Mouse (Mus musculus) limb, embryonic 12.5 days (tissue): ENCODE data around the gene Sephs2. TPM values are rescaled to one million over a fixed set of nuclear protein-coding genes. Genes with fewer than 3 reads are reported as not detected.
"Not testable (repeated sequence)": the region's sequence is repeated elsewhere in the genome, so short reads cannot be mapped to it uniquely, and the experiment has no call there.

Experiments
- ATAC-seq: fragments of 200-750 bp; cut with Nextera tagmentation; 2 replicates; pipeline ENCODE4 v1.8.0; 2017; ENCODE audit warnings: low read depth, moderate TSS enrichment; ENCODE audit not compliant: insufficient number of reproducible peaks, insufficient read depth, low FRiP score, low TSS enrichment
- H3K27ac ChIP-seq: fragments of 300-500 bp; sonication (generic); 2 replicates; pipeline ENCODE4 v1.5.1; 2016; ENCODE audit warnings: mild to moderate bottlenecking, moderate library complexity
- H3K27me3 ChIP-seq: fragments of 300-500 bp; sonication (generic); 2 replicates; pipeline ENCODE4 v1.6.1; 2016; ENCODE audit warnings: mild to moderate bottlenecking, moderate library complexity
- H3K36me3 ChIP-seq: fragments of 300-500 bp; sonication (generic); 2 replicates; pipeline ENCODE4 v1.6.1; 2016; ENCODE audit warnings: mild to moderate bottlenecking, moderate library complexity
- H3K4me1 ChIP-seq: fragments of 300-500 bp; sonication (generic); replicated peaks from 2 replicates; pipeline ENCODE4 v1.6.1; 2016
- H3K4me2 ChIP-seq: fragments of 300-500 bp; sonication (generic); 2 replicates; pipeline ENCODE4 v1.6.1; 2016; ENCODE audit warnings: mild to moderate bottlenecking, moderate library complexity
- H3K4me3 ChIP-seq: fragments of 300-500 bp; sonication (generic); replicated peaks from 2 replicates; pipeline ENCODE4 v1.5.1; 2016; ENCODE audit warnings: mild to moderate bottlenecking
- H3K9ac ChIP-seq: fragments of 300-500 bp; sonication (generic); replicated peaks from 2 replicates; pipeline ENCODE4 v1.6.1; 2016; ENCODE audit warnings: mild to moderate bottlenecking, moderate library complexity
- H3K9me3 ChIP-seq: fragments of 300-500 bp; sonication (generic); 2 replicates; pipeline ENCODE4 v1.6.1; 2016; ENCODE audit warnings: mild to moderate bottlenecking, moderate library complexity
- WGBS: fragments of 180-500 bp; shearing (Covaris S2); methylation state at CpG from one replicate; pipeline ENCODE4 v1.1.7; 2016; 5-methylcytosine and 5-hydroxymethylcytosine counted together
- polyA plus RNA-seq: library from polyadenylated mRNA; unstranded; fragments of >200 nt; fragmentation: Nextera tagmentation; extraction: Ambion mirVana; gene quantifications from 2 replicates; pipeline ENCODE4 v1.2.1, GENCODE M21; 2016

Gene Sephs2
- polyA plus RNA-seq, 1 experiment from 2014 or later: 92.3 TPM

- H3K4me1 ChIP-seq: peaks cover 8% of the 10 kb centered on the region
- WGBS: 80% methylated on average over 6 of the region's 6 CpGs
- H3K9ac ChIP-seq: peak overlapping the region; percentile 77; the same call in 1 of the 2 replicates
- no peaks in the 10 kb centered on the region for H3K27me3 ChIP-seq
- ATAC-seq: no peak
- no peaks in the 10 kb centered on the region for H3K9me3 ChIP-seq
- peak overlapping the region; percentile 51 for H3K4me3 ChIP-seq
- H3K36me3 ChIP-seq: peaks cover 48% of the 10 kb centered on the region
- H3K4me2 ChIP-seq: peak overlapping the region; percentile 87
- peak overlapping the region; percentile 92 for H3K27ac ChIP-seq
Measured at GRCm38 (mm10) chr7:127253341-127253740, 20.5 kb downstream of the Sephs2 start.

DNA sequence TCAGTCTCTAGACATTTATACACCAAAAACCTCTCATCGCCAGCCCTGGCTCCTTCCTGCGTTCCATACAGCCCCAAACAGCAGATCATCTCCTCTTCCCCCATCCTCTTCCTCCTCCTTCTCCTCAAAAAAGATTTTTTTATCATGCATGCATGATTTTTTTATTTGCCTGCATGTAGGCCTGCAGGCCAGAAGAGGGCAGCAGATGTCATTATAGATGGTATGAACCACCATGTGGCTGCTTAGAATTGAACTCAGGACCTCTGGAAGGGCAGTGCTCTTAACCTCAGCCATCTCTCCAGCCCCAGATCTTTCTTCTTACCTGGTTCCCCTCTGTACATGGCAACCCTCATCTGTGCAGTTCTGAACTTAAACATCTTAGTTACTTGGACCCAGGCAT is 21.4 kb downstream of the Sephs2 start:
- Histone ChIP-seq H3K9ac (no peak overlapping the region), H3K4me2 (no peak overlapping the region), H3K36me3 (peaks cover 53% of the 10 kb centered on the region), H3K4me1 (peaks cover 8% of the 10 kb centered on the region), H3K9me3 (no peaks in the 10 kb centered on the region), H3K27me3 (no peaks in the 10 kb centered on the region), H3K27ac (no peak overlapping the region), H3K4me3 (no peak overlapping the region)
- no peak for ATAC-seq
- 91% methylated on average over 2 of the region's 2 CpGs for WGBS

DNA sequence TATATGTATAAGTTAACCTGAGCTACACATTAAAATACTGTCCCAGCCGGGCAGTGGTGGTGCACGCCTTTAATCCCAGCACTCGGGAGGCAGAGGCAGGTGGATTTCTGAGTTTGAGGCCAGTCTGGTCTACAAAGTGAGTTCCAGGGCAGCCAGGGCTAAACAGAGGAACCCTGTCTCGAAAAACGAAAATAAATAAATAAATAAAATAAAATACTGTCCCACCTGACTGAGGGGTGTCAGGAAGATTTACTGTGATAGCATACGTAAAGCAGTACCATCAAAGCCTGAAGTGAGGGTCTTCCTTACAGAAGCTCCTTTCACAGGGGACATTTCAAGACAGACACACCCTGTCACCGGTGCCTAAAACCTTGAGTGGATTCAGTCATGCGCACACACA is 23.3 kb downstream of the Sephs2 start:
- Histone ChIP-seq H3K4me1 (peaks cover 20% of the 10 kb centered on the region), H3K36me3 (peaks cover 55% of the 10 kb centered on the region)
- not testable (repeated sequence) for H3K27ac ChIP-seq, H3K4me3 ChIP-seq, H3K9me3 ChIP-seq, H3K9ac ChIP-seq, H3K27me3 ChIP-seq, H3K4me2 ChIP-seq, ATAC-seq
- WGBS: 88% methylated on average over 8 of the region's 8 CpGs

DNA sequence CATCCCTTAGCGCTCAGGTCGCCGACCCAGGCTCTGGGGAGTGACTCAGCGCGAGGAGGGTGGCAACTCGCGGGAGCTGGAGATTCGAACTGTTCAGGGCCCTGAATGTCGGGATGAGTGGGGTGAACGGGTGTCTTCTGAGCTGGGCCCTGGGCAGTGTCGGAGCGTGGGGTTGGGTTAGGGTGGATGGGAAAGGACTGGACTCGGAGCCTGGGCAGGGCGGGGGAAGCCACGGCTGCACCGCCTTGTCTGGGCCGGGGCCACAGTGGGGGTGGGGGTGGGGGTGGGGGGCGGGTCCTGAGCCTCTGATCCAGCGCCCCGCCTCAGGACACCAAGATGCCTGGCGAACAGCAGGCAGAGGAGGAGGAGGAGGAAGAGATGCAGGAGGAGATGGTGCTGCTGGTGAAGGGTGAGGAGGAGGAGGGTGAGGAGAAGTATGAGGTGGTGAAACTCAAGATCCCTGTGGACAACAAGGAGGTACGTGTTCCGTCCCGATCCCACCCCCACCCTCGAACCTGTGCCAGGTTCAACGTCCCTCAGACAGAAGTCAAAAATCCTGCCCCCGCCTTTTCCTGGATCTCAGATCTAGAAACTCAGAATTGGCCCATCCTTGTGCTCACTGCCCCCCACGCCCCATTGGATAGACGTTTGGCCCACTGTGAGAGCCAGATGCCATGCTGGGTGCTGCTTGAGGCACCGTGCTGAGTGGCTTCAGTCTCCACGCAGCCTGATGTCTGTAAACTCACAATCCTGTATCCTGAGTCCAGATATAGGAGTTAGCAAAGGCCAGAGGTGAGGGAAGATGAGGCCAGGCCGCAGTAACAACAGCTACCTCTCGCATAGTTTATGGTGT is 29.0 kb downstream of the Sephs2 start:
- Histone ChIP-seq H3K4me1 (peaks cover 18% of the 10 kb centered on the region), H3K27me3 (no peaks in the 10 kb centered on the region), H3K36me3 (peaks cover 37% of the 10 kb centered on the region), H3K9me3 (peaks cover 4% of the 10 kb centered on the region; the same call in 1 of the 2 replicates), H3K9ac (peak overlapping the region; percentile 88), H3K27ac (peak overlapping the region; percentile 92), H3K4me3 (peak overlapping the region; percentile 82), H3K4me2 (peak overlapping the region; percentile 77)
- ATAC-seq: peak; percentile 71; the same call in 1 of the 2 replicates
- WGBS: 10% methylated on average over 28 of the region's 33 CpGs

DNA sequence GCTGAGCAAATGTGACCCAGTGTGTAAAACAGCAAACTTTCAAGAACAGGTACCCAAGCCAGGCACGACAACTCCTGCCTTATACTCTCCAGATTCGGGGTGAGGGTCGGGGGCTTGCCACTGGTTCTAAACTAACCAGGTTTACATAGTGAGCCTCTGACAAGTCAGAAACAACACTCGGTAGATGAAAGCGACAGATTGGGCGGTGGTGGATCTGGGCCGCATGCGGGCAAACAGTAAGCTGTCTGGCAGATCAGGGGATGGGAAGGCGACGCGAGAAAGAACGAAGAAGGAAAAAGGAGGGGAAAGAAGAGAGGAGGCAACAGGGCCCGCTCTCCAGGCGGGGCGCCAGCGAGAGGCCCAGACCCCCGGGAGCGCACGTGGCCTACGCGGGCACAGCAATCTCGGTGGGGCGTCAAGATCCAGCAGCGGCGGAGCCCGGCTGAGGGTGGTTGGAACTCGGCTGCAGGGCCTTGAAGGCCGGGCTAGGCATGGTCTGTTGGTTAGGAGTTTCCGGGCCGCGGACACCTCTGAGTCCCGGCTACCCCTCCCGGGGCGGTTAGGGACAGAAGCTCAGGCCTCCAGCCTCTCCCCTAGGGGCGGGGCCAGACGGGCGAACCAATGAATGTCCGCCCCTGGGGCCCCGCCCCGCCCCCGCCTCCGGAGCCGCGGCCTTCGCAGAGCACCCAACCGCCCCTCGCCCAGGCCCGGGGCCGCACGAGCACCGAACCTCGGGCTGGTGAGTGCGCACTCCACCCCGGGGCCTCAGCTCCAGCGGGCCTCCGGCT is 29.8 kb downstream of the Sephs2 start, which contains the start of gene Zfp771:
Gene Zfp771 (plus strand): TSS at position 405 of the 788 bp plus-strand sequence.
- ATAC-seq: peak; percentile 95
- H3K9ac ChIP-seq: peak within 1 kb of the TSS; percentile 88
- WGBS: under 1% methylated on average over 56 of the region's 56 CpGs
- H3K9me3 ChIP-seq: peaks cover 4% of the 10 kb centered on the region; the same call in 1 of the 2 replicates
- H3K36me3 ChIP-seq: peaks cover 34% of the 10 kb centered on the region
- no peaks in the 10 kb centered on the region for H3K27me3 ChIP-seq
- H3K4me3 ChIP-seq: peak within 1 kb of the TSS; percentile 82
- peaks cover 18% of the 10 kb centered on the region for H3K4me1 ChIP-seq
- peak within 1 kb of the TSS; percentile 77 for H3K4me2 ChIP-seq
- peak within 1 kb of the TSS; percentile 92 for H3K27ac ChIP-seq

- H3K27ac ChIP-seq: peak overlapping the region; percentile 92
- no peaks in the 10 kb centered on the region for H3K27me3 ChIP-seq
- peaks cover 18% of the 10 kb centered on the region for H3K4me1 ChIP-seq
- H3K9me3 ChIP-seq: peaks cover 4% of the 10 kb centered on the region; the same call in 1 of the 2 replicates
- WGBS: 40% methylated on average over 2 of the region's 2 CpGs
- peak overlapping the region; percentile 82 for H3K4me3 ChIP-seq
- H3K9ac ChIP-seq: no peak overlapping the region
- H3K4me2 ChIP-seq: peak overlapping the region; percentile 77
- H3K36me3 ChIP-seq: peaks cover 36% of the 10 kb centered on the region
- no peak for ATAC-seq
Measured at GRCm38 (mm10) chr7:127243361-127243867, 30.4 kb downstream of the Sephs2 start.

DNA sequence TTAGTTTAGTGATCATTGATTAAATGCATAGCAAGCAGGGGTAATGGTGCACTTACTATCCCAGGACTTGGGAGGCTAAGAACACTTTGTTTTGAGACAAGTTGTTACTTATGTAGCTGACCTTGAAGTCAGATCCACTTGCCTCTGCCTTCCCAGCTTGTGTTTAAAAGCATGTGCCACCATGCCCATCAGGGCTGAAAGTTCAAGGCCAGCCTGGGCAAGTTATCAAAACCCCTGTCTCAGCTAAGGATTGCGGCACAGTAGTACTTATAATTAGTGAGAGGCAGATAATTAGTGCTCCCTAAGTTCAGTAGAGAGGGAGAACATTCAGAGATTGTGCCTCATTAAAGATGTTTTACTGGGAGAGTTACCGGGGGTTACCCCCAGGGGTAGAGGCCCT is 39.1 kb downstream of the Sephs2 start:
- H3K27me3 ChIP-seq: no peaks in the 10 kb centered on the region
- no peak overlapping the region for H3K9ac ChIP-seq
- WGBS: 85% methylated on average over 2 of the region's 2 CpGs
- H3K4me3 ChIP-seq: peak overlapping the region; percentile 90
- H3K36me3 ChIP-seq: peaks cover 69% of the 10 kb centered on the region
- peaks cover 28% of the 10 kb centered on the region for H3K4me1 ChIP-seq
- H3K9me3 ChIP-seq: peaks cover 6% of the 10 kb centered on the region; the same call in 1 of the 2 replicates
- ATAC-seq: no peak
- no peak overlapping the region for H3K27ac ChIP-seq
- H3K4me2 ChIP-seq: peak overlapping the region; percentile 76

GRCm38 (mm10) chr7:127233765-127234164 is 40.1 kb downstream of the Sephs2 start:
- H3K36me3 ChIP-seq: peaks cover 72% of the 10 kb centered on the region
- peak overlapping the region; percentile 90 for H3K4me3 ChIP-seq
- WGBS: 7% methylated on average over 9 of the region's 9 CpGs
- H3K27ac ChIP-seq: peak overlapping the region; percentile 99
- H3K9me3 ChIP-seq: peaks cover 6% of the 10 kb centered on the region; the same call in 1 of the 2 replicates
- peak overlapping the region; percentile 96 for H3K9ac ChIP-seq
- peaks cover 28% of the 10 kb centered on the region for H3K4me1 ChIP-seq
- H3K4me2 ChIP-seq: peak overlapping the region; percentile 76
- H3K27me3 ChIP-seq: no peaks in the 10 kb centered on the region
- ATAC-seq: no peak

GRCm38 (mm10) chr7:127233368-127233749 is 40.5 kb downstream of the Sephs2 start:
- H3K27ac ChIP-seq: peak overlapping the region; percentile 99
- peak; percentile 41 for ATAC-seq
- WGBS: 1% methylated on average over 27 of the region's 27 CpGs
- peaks cover 70% of the 10 kb centered on the region for H3K36me3 ChIP-seq
- H3K4me2 ChIP-seq: peak overlapping the region; percentile 76
- peaks cover 28% of the 10 kb centered on the region for H3K4me1 ChIP-seq
- H3K9me3 ChIP-seq: peaks cover 6% of the 10 kb centered on the region; the same call in 1 of the 2 replicates
- H3K9ac ChIP-seq: peak overlapping the region; percentile 96
- H3K27me3 ChIP-seq: no peaks in the 10 kb centered on the region
- H3K4me3 ChIP-seq: peak overlapping the region; percentile 90

GRCm38 (mm10) chr7:127232622-127233367 is 41.1 kb downstream of the Sephs2 start, which contains the start of the genes Zfp553 and Sept1:
Zfp553 (plus strand) TSS chr7:127233061.
Sept1 (minus strand) TSS chr7:127233130.
- under 1% methylated on average over 64 of the region's 64 CpGs for WGBS
- ATAC-seq: peak; percentile 91
- H3K36me3 ChIP-seq: peaks cover 65% of the 10 kb centered on the region
- H3K4me1 ChIP-seq: peaks cover 28% of the 10 kb centered on the region
- H3K9ac ChIP-seq: peak within 1 kb of the TSS; percentile 96
- peak within 1 kb of the TSS; percentile 76 for H3K4me2 ChIP-seq
- peaks cover 6% of the 10 kb centered on the region; the same call in 1 of the 2 replicates for H3K9me3 ChIP-seq
- peak within 1 kb of the TSS; percentile 90 for H3K4me3 ChIP-seq
- no peaks in the 10 kb centered on the region for H3K27me3 ChIP-seq
- H3K27ac ChIP-seq: peak within 1 kb of the TSS; percentile 99
